Mouse (Mus musculus) splenic B cell, adult 2 months (primary cell): ENCODE data around the gene Olfr1204.

ENCODE experiments used
- DNase-seq: peaks from one replicate; pipeline ENCODE4 v3.0.0-alpha.2; 2011; ENCODE audit warnings: low read depth, low spot score
- H3K27me3 ChIP-seq: 2 replicates; pipeline ENCODE4 v1.6.1; 2012; ENCODE audit warnings: mild to moderate bottlenecking, low read length, moderate library complexity, mixed read lengths; ENCODE audit not compliant: control insufficient read depth, poor library complexity, insufficient read depth, severe bottlenecking
- H3K36me3 ChIP-seq: 2 replicates; pipeline ENCODE4 v1.6.1; 2012; ENCODE audit warnings: mild to moderate bottlenecking, low read length, moderate library complexity, mixed read lengths; ENCODE audit not compliant: control insufficient read depth, poor library complexity, insufficient read depth, severe bottlenecking

Olfr1204 gene

DNA sequence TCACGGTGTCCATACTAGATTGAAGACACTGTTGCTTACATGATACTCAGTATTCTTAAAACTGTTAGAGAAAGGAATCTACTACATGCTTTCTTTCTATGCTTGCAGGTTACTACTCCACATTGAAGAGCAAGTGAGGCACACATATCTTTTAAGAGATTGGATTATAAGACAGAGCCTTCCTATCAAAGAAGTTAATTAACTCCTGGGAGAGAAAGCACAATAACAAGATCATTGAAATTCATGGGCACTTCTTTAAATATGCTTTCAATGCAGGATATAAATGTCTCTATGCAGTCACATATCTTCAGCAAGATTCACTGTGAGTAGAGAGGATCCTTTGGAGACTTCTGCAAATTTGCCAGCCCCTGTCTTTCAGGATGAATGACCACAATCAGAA lies at the start of gene Olfr1204:
Olfr1204 (plus strand) TSS at position 301 of the 400 bp plus-strand sequence.
- H3K36me3 ChIP-seq, result no peaks in the 10 kb centered on the region
- DNase-seq, result no peak

GRCm38 (mm10) chr2:88814196-88814595 lies 34.9 kb upstream of the Olfr1204 start, which contains the start of gene Olfr1202:
Olfr1202 (plus strand) TSS chr2:88814496.
- Histone ChIP-seq H3K27me3 (no peaks in the 10 kb centered on the region), H3K36me3 (no peaks in the 10 kb centered on the region)
- DNase-seq, result no peak

More for the DNA sequence above, at the start of gene Olfr1204:
- H3K27me3 ChIP-seq, result no peaks in the 10 kb centered on the region

- Histone ChIP-seq H3K36me3 (no peaks in the 10 kb centered on the region), H3K27me3 (no peaks in the 10 kb centered on the region)
- no peak for DNase-seq
Measured at GRCm38 (mm10) chr2:88829437-88829836, 19.7 kb upstream of the Olfr1204 start, which contains the start of gene Olfr1205. Olfr1205 (plus strand) TSS chr2:88829737.

DNA sequence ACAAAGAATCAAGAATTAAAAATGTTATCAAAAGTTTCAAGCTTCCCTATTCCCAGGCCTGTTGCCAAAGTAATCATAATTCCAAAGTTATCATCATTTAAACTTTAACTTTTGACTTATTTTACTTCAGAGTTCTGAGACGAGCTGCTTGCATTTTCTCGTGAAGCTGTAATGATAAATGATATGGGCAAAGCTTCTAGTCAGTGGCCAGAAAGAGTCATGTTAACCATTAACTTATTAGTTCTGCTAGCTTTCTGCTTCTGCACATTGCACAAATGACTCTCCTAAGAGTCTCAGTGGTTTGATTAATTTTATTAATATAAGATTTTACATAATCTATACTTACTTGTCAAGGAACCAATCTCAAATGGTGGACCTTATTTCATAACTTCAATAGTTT lies 10.6 kb upstream of the Olfr1204 start:
- Histone ChIP-seq H3K36me3 (no peaks in the 10 kb centered on the region), H3K27me3 (no peaks in the 10 kb centered on the region)
- DNase-seq, result no peak

- H3K36me3 ChIP-seq, result no peaks in the 10 kb centered on the region
- H3K27me3 ChIP-seq, result no peaks in the 10 kb centered on the region
- no peak for DNase-seq
Measured at GRCm38 (mm10) chr2:88862931-88863330, 13.8 kb downstream of the Olfr1204 start, which contains the start of gene Olfr1206. Olfr1206 (plus strand) TSS chr2:88863231.

GRCm38 (mm10) chr2:88902211-88902610 lies 53.1 kb downstream of the Olfr1204 start, which contains the start of gene Olfr1208:
Olfr1208 (minus strand) TSS chr2:88902311.
- no peak for DNase-seq
- H3K36me3 ChIP-seq, result no peaks in the 10 kb centered on the region
- no peaks in the 10 kb centered on the region for H3K27me3 ChIP-seq
